Mouse (Mus musculus) kidney, embryonic 15.5 days (tissue): ENCODE results near the gene Gnai2. TPM values are rescaled to one million over a fixed set of nuclear protein-coding genes. Genes with fewer than 3 reads are reported as not detected.

ENCODE experiments used
- ATAC-seq: fragments of 200-750 bp; cut with Nextera tagmentation; replicated peaks from 2 replicates; pipeline ENCODE4 v1.8.0; 2017; ENCODE audit warnings: moderate TSS enrichment; ENCODE audit not compliant: low FRiP score
- H3K27ac ChIP-seq: fragments of 300-500 bp; sonication (generic); 2 replicates; pipeline ENCODE4 v1.5.1; 2015; ENCODE audit warnings: mild to moderate bottlenecking, inconsistent platforms
- H3K27me3 ChIP-seq: fragments of 300-500 bp; sonication (generic); 2 replicates; pipeline ENCODE4 v1.6.1; 2015; ENCODE audit warnings: inconsistent platforms
- H3K36me3 ChIP-seq: fragments of 300-500 bp; sonication (generic); 2 replicates; pipeline ENCODE4 v1.6.1; 2015; ENCODE audit warnings: inconsistent platforms
- H3K4me1 ChIP-seq: fragments of 300-500 bp; sonication (generic); 2 replicates; pipeline ENCODE4 v1.6.1; 2015; ENCODE audit warnings: inconsistent platforms
- H3K4me2 ChIP-seq: fragments of 300-500 bp; sonication (generic); 2 replicates; pipeline ENCODE4 v1.6.1; 2015; ENCODE audit warnings: moderate library complexity, mild to moderate bottlenecking, inconsistent platforms
- H3K4me3 ChIP-seq: fragments of 300-500 bp; sonication (generic); replicated peaks from 2 replicates; pipeline ENCODE4 v1.5.1; 2015; ENCODE audit warnings: mild to moderate bottlenecking, inconsistent platforms
- H3K9ac ChIP-seq: fragments of 300-500 bp; sonication (generic); 2 replicates; pipeline ENCODE4 v1.6.1; 2015; ENCODE audit warnings: mild to moderate bottlenecking, inconsistent platforms
- H3K9me3 ChIP-seq: fragments of 300-500 bp; sonication (generic); replicated peaks from 2 replicates; pipeline ENCODE4 v1.6.1; 2016; ENCODE audit warnings: inconsistent platforms
- WGBS: fragments of 180-500 bp; shearing (Covaris S2); methylation state at CpG from one replicate; pipeline ENCODE4 v1.1.7; 2015; ENCODE audit warnings: mixed read lengths; 5-methylcytosine and 5-hydroxymethylcytosine counted together
- polyA plus RNA-seq: library from polyadenylated mRNA; unstranded; fragments of >200 nt; fragmentation: Nextera tagmentation; extraction: Ambion mirVana; gene quantifications from 2 replicates; pipeline ENCODE4 v1.2.1, GENCODE M21; 2015

Gene Gnai2
- polyA plus RNA-seq, 1 experiment from 2014 or later: 424 TPM

DNA sequence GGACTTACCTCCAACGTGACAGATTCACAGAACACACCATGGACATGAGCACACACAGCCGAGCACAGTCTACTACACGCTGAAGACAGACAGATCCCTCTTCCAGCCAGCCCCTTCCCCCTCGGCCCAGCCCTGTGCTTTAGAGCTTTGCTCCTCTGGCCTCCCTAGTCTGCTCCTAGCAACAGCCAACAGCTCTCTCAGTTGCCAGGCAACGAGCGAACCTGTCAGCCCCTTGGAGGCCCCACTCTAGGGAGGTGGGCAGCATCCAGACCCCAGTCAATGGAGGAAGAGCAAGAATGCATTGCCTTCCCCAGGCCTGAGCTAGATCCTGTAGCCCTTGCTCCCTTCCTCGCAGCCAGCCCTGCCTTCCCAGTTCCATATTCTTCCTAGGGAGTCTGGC lies 1.9 kb upstream of the Gnai2 start:
- Histone ChIP-seq H3K4me1 (peaks cover 42% of the 10 kb centered on the region), H3K36me3 (no peaks in the 10 kb centered on the region), H3K9me3 (no peaks in the 10 kb centered on the region), H3K27me3 (no peaks in the 10 kb centered on the region), H3K9ac (no peak overlapping the region), H3K4me3 (no peak overlapping the region), H3K4me2 (no peak overlapping the region), H3K27ac (no peak overlapping the region)
- no peak for ATAC-seq
- WGBS: 34% methylated on average over 7 of the region's 7 CpGs

DNA sequence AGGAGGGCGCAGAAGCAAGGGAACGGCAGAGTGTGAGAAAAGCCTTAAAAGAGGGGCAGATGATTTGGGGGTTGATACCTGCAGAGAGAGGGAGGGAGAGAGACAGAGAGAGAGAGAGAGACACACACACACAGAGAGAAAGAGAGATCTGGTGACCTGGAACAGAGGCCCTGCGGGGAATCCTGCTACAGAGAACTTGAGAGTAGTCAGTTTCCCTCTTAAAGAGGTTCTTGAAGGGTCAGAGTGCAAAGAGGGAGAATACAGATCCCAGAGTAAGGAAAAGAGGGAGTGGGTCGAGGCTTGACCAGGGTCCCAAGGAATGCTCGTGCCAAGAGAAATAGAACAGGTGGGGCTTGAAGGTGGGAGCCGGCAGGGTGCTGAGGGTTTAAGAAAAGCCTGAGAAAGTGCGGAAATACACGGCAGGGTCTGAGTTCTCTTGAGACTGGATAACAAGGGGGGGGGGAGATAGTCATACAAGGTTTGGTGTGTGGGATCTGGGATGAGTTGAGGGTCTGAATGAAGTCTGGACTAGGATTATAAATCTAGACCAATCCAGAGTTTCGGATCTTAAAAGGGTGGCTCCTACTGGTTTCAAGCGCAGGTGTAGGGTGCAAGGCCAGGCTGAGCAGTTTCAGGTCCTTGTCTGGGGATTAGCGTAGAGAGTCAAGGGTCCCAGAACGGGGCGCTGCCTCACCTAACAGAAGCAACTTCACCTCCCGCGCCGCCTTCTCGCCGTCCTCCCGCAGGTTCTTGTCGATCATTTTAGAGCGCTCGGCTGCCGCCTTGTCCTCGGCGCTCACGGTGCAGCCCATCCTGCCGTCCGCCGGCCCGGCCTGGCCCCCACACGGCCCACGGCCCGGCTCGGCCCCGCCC lies 525 bp downstream of the Gnai2 start:
- Histone ChIP-seq H3K4me2 (peak overlapping the region; percentile 96), H3K9me3 (no peaks in the 10 kb centered on the region), H3K27me3 (no peaks in the 10 kb centered on the region), H3K27ac (peak overlapping the region; percentile 92), H3K9ac (peak overlapping the region; percentile 97), H3K4me3 (peak overlapping the region; percentile 93), H3K36me3 (peaks cover 8% of the 10 kb centered on the region; the same call in 1 of the 2 replicates), H3K4me1 (peaks cover 59% of the 10 kb centered on the region)
- ATAC-seq: peak; percentile 1; the same call in 1 of the 2 replicates
- WGBS: under 1% methylated on average over 35 of the region's 35 CpGs

- H3K4me3 ChIP-seq: peak overlapping the region; percentile 93
- no peak for ATAC-seq
- peaks cover 67% of the 10 kb centered on the region for H3K4me1 ChIP-seq
- H3K27me3 ChIP-seq: no peaks in the 10 kb centered on the region
- 3% methylated on average over 15 of the region's 15 CpGs for WGBS
- peak overlapping the region; percentile 97 for H3K9ac ChIP-seq
- H3K4me2 ChIP-seq: peak overlapping the region; percentile 96
- peaks cover 8% of the 10 kb centered on the region; the same call in 1 of the 2 replicates for H3K36me3 ChIP-seq
- peak overlapping the region; percentile 92 for H3K27ac ChIP-seq
- no peaks in the 10 kb centered on the region for H3K9me3 ChIP-seq
Measured at GRCm38 (mm10) chr9:107633661-107634405, 1.3 kb downstream of the Gnai2 start.

- Histone ChIP-seq H3K36me3 (peaks cover 8% of the 10 kb centered on the region; the same call in 1 of the 2 replicates), H3K4me3 (peak overlapping the region; percentile 93), H3K4me1 (peaks cover 74% of the 10 kb centered on the region), H3K9me3 (no peaks in the 10 kb centered on the region), H3K4me2 (peak overlapping the region; percentile 96), H3K9ac (peak overlapping the region; percentile 97), H3K27ac (peak overlapping the region; percentile 92), H3K27me3 (no peaks in the 10 kb centered on the region)
- WGBS: under 1% methylated on average over 32 of the region's 33 CpGs
- ATAC-seq: peak; percentile 14; the same call in 1 of the 2 replicates
Measured at GRCm38 (mm10) chr9:107633091-107633660, 2.0 kb downstream of the Gnai2 start.

- peak overlapping the region; percentile 97 for H3K9ac ChIP-seq
- 64% methylated on average over 6 of the region's 6 CpGs for WGBS
- no peaks in the 10 kb centered on the region for H3K9me3 ChIP-seq
- H3K4me2 ChIP-seq: peak overlapping the region; percentile 96
- H3K4me3 ChIP-seq: peak overlapping the region; percentile 93
- peaks cover 8% of the 10 kb centered on the region; the same call in 1 of the 2 replicates for H3K36me3 ChIP-seq
- ATAC-seq: no peak
- H3K27me3 ChIP-seq: no peaks in the 10 kb centered on the region
- peak overlapping the region; percentile 92 for H3K27ac ChIP-seq
- H3K4me1 ChIP-seq: peaks cover 81% of the 10 kb centered on the region
Measured at GRCm38 (mm10) chr9:107632478-107632877, 2.7 kb downstream of the Gnai2 start.

- H3K9ac ChIP-seq: peak overlapping the region; percentile 97
- peaks cover 8% of the 10 kb centered on the region; the same call in 1 of the 2 replicates for H3K36me3 ChIP-seq
- peak overlapping the region; percentile 96 for H3K4me2 ChIP-seq
- no peaks in the 10 kb centered on the region for H3K9me3 ChIP-seq
- ATAC-seq: no peak
- no peaks in the 10 kb centered on the region for H3K27me3 ChIP-seq
- H3K4me1 ChIP-seq: peaks cover 82% of the 10 kb centered on the region
- 89% methylated on average over 8 of the region's 8 CpGs for WGBS
- peak overlapping the region; percentile 92 for H3K27ac ChIP-seq
- H3K4me3 ChIP-seq: peak overlapping the region; percentile 93; the same call in 1 of the 2 replicates
Measured at GRCm38 (mm10) chr9:107631861-107632260, 3.3 kb downstream of the Gnai2 start.

DNA sequence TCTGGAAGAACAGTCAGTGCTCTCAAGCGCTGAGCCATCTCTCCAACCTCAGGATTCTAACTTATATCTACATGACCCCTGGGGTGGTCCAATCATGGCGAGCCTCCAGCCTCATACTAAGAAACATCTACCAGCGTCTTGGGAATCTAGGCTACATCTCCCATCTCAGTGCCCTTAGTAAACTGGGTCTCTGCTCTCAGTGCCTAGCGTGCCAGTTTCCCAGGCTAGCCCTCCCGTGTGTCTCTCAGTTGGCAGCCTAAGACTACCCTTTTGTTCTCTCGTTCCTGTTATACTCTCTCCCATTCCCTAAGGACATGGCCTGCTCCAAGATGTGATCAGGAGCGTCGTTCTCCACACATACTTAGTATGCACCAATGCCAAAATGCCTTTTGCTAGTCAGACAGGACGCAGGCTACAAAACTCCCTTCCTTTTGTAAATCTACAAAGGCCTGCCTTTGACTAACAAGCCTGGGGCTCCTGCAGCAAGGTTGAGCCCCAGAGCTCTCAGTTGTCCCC lies 3.8 kb downstream of the Gnai2 start:
- no peak for ATAC-seq
- no peaks in the 10 kb centered on the region for H3K9me3 ChIP-seq
- H3K4me1 ChIP-seq: peaks cover 84% of the 10 kb centered on the region
- peaks cover 8% of the 10 kb centered on the region; the same call in 1 of the 2 replicates for H3K36me3 ChIP-seq
- H3K9ac ChIP-seq: peak overlapping the region; percentile 97; the same call in 1 of the 2 replicates
- WGBS: 71% methylated on average over 9 of the region's 9 CpGs
- H3K4me3 ChIP-seq: peak overlapping the region; percentile 93; the same call in 1 of the 2 replicates
- H3K4me2 ChIP-seq: peak overlapping the region; percentile 96
- no peaks in the 10 kb centered on the region for H3K27me3 ChIP-seq
- H3K27ac ChIP-seq: peak overlapping the region; percentile 92

DNA sequence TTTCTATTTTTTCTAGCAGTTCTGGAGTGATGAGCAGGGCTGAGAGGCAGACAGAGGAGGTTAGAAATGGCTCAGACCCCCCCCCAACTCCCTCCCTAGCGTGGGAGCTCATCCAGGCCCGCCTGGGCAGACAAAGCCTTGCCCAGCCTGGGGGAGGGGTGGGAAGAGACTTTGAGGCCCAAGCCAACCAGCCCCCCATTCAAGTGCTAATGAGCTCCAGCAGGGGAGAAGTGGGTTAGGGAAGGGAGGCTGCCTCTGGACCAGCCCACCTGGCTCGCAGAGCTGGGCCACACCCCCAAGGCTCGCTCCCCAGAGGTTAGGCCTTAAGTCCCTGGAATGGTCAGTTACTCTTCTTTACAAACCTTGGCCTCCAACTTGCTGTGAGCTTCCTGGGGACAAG lies 4.6 kb downstream of the Gnai2 start:
- H3K4me3 ChIP-seq: peak overlapping the region; percentile 6; the same call in 1 of the 2 replicates
- H3K9me3 ChIP-seq: no peaks in the 10 kb centered on the region
- peaks cover 13% of the 10 kb centered on the region; the same call in 1 of the 2 replicates for H3K36me3 ChIP-seq
- H3K27me3 ChIP-seq: no peaks in the 10 kb centered on the region
- H3K4me1 ChIP-seq: peaks cover 82% of the 10 kb centered on the region
- 20% methylated on average over 4 of the region's 4 CpGs for WGBS
- peak overlapping the region; percentile 96 for H3K4me2 ChIP-seq
- H3K9ac ChIP-seq: peak overlapping the region; percentile 97; the same call in 1 of the 2 replicates
- no peak for ATAC-seq
- peak overlapping the region; percentile 92 for H3K27ac ChIP-seq

GRCm38 (mm10) chr9:107629901-107630425 lies 5.2 kb downstream of the Gnai2 start:
- Histone ChIP-seq H3K4me1 (peaks cover 84% of the 10 kb centered on the region), H3K4me2 (peak overlapping the region; percentile 96), H3K36me3 (peaks cover 19% of the 10 kb centered on the region; the same call in 1 of the 2 replicates), H3K27me3 (no peaks in the 10 kb centered on the region), H3K9ac (peak overlapping the region; percentile 97; the same call in 1 of the 2 replicates), H3K9me3 (no peaks in the 10 kb centered on the region), H3K27ac (peak overlapping the region; percentile 92), H3K4me3 (0 out of 2 replicates have a peak overlapping the region, but pooled peaks have one; percentile 6)
- no peak for ATAC-seq
- 17% methylated on average over 14 of the region's 14 CpGs for WGBS

DNA sequence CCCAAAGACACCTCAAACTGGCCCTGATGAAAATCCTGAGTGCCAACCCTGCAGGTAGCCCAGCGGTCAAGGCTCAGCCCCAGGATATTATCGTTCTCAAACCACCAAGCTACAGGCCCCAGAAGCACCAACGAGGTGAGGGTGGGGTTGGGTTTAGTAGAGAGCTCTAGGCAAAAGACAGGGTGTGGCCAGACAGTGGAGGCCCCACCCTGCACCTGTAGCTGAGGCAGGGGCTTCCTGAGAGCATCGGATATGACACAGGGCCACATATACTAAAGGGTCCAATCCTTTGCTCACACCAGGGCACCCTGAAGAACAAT lies 5.8 kb downstream of the Gnai2 start:
- peak overlapping the region; percentile 96 for H3K4me2 ChIP-seq
- WGBS: 19% methylated on average over 4 of the region's 4 CpGs
- no peaks in the 10 kb centered on the region for H3K9me3 ChIP-seq
- H3K4me1 ChIP-seq: peaks cover 90% of the 10 kb centered on the region
- ATAC-seq: no peak
- H3K27ac ChIP-seq: peak overlapping the region; percentile 92
- H3K9ac ChIP-seq: 0 out of 2 replicates have a peak overlapping the region, but pooled peaks have one; percentile 14
- no peaks in the 10 kb centered on the region for H3K27me3 ChIP-seq
- H3K4me3 ChIP-seq: 0 out of 2 replicates have a peak overlapping the region, but pooled peaks have one; percentile 11
- peaks cover 25% of the 10 kb centered on the region for H3K36me3 ChIP-seq
